Mouse (Mus musculus) telencephalon, adult 2 months (tissue): ENCODE measurements around the gene Papss2.

ENCODE experiments used
- DNase-seq: peaks from one replicate; pipeline ENCODE4 v3.0.0-alpha.2; 2011; ENCODE audit warnings: low read depth, low spot score

The Papss2 gene

GRCm38 (mm10) chr19:32595506-32596286 is at the start of gene Papss2:
Gene Papss2, plus strand, starts transcription at chr19:32595790.
- no peak for DNase-seq

- no peak for DNase-seq
Measured at GRCm38 (mm10) chr19:32547396-32547795, 48.2 kb upstream of the Papss2 start.

GRCm38 (mm10) chr19:32548202-32548601 is 47.4 kb upstream of the Papss2 start:
- no peak for DNase-seq

GRCm38 (mm10) chr19:32550446-32550845 is 45.1 kb upstream of the Papss2 start:
- DNase-seq: no peak

- DNase-seq: peak; percentile 26
Measured at GRCm38 (mm10) chr19:32551442-32551841, 44.1 kb upstream of the Papss2 start.

GRCm38 (mm10) chr19:32552106-32552505 is 43.5 kb upstream of the Papss2 start:
- DNase-seq: no peak

GRCm38 (mm10) chr19:32553310-32553709 is 42.3 kb upstream of the Papss2 start:
- DNase-seq: no peak

GRCm38 (mm10) chr19:32555257-32555656 is 40.3 kb upstream of the Papss2 start:
- no peak for DNase-seq

GRCm38 (mm10) chr19:32567025-32567424 is 28.6 kb upstream of the Papss2 start:
- DNase-seq: no peak

GRCm38 (mm10) chr19:32567447-32567846 is 28.1 kb upstream of the Papss2 start:
- DNase-seq: no peak

- DNase-seq: no peak
Measured at GRCm38 (mm10) chr19:32568470-32568869, 27.1 kb upstream of the Papss2 start.

GRCm38 (mm10) chr19:32568961-32569653 is 26.5 kb upstream of the Papss2 start:
- DNase-seq: no peak

- DNase-seq: no peak
Measured at GRCm38 (mm10) chr19:32569725-32570124, 25.9 kb upstream of the Papss2 start.

- DNase-seq: no peak
Measured at GRCm38 (mm10) chr19:32572191-32572590, 23.4 kb upstream of the Papss2 start.

GRCm38 (mm10) chr19:32573259-32573658 is 22.3 kb upstream of the Papss2 start:
- DNase-seq: no peak

GRCm38 (mm10) chr19:32574846-32575245 is 20.7 kb upstream of the Papss2 start:
- DNase-seq: no peak

GRCm38 (mm10) chr19:32577749-32578148 is 17.8 kb upstream of the Papss2 start:
- no peak for DNase-seq

- no peak for DNase-seq
Measured at GRCm38 (mm10) chr19:32583091-32583766, 12.4 kb upstream of the Papss2 start.

- DNase-seq: no peak
Measured at GRCm38 (mm10) chr19:32587727-32588126, 7.9 kb upstream of the Papss2 start.

GRCm38 (mm10) chr19:32592749-32593148 is 2.8 kb upstream of the Papss2 start:
- no peak for DNase-seq

GRCm38 (mm10) chr19:32593870-32594269 is 1.7 kb upstream of the Papss2 start:
- DNase-seq: no peak

GRCm38 (mm10) chr19:32595131-32595505 is 472 bp upstream of the Papss2 start:
- DNase-seq: no peak

GRCm38 (mm10) chr19:32599006-32599405 is 3.4 kb downstream of the Papss2 start:
- DNase-seq: no peak
